Mouse (Mus musculus) cerebellum, adult 2 months (tissue): ENCODE data around the gene Cep350.

Experiments used
- CTCF ChIP-seq: fragments of 200-500 bp; IDR thresholded peaks from 2 replicates; pipeline ENCODE4 v1.5.1; 2011; ENCODE audit warnings: low read depth, mild to moderate bottlenecking, control low read depth, low read length, moderate library complexity, borderline replicate concordance; ENCODE audit not compliant: insufficient read depth
- POLR2A ChIP-seq: fragments of 200-500 bp; IDR thresholded peaks from 2 replicates; pipeline ENCODE4 v1.6.1; 2011; ENCODE audit warnings: low read length, control low read depth, borderline replicate concordance; ENCODE audit not compliant: insufficient read depth

DNA sequence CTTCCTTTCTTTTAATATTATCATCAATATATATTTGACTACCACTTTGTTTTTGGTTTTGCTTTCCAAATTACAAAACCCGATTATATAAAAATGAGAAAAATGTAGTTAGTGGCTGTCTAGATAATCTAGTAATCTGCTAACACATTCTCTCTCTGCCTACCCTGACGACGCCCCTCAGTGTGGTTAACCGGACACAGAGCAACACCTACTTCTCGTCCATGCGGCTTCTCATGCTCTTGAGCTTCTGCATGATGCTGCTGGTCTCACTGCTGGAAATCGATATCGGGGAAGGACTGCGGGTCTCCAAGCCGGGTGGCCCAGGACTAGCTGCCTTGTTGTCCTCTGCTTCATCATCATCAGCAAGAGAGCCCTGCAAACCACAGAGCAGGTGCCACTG is 78.7 kb downstream of the Cep350 start:
- TF ChIP-seq CTCF (no peak), POLR2A (no peak)
